Mouse (Mus musculus) splenic B cell, adult 2 months (primary cell): ENCODE measurements around the gene Oxt.
"Not testable (repeated sequence)": the region's sequence is repeated elsewhere in the genome, so short reads cannot be mapped to it uniquely, and the experiment has no call there.

Experiments
- DNase-seq: peaks from one replicate; pipeline ENCODE4 v3.0.0-alpha.2; 2011; ENCODE audit warnings: low read depth, low spot score
- H3K27me3 ChIP-seq: 2 replicates; pipeline ENCODE4 v1.6.1; 2012; ENCODE audit warnings: mild to moderate bottlenecking, low read length, moderate library complexity, mixed read lengths; ENCODE audit not compliant: control insufficient read depth, poor library complexity, insufficient read depth, severe bottlenecking
- H3K36me3 ChIP-seq: 2 replicates; pipeline ENCODE4 v1.6.1; 2012; ENCODE audit warnings: mild to moderate bottlenecking, low read length, moderate library complexity, mixed read lengths; ENCODE audit not compliant: control insufficient read depth, poor library complexity, insufficient read depth, severe bottlenecking

Oxt gene

GRCm38 (mm10) chr2:130564063-130564462, 11.9 kb upstream of the Oxt start:
- Histone ChIP-seq H3K27me3 (no peaks in the 10 kb centered on the region), H3K36me3 (no peaks in the 10 kb centered on the region)
- DNase-seq = no peak

GRCm38 (mm10) chr2:130564983-130565382, 11.0 kb upstream of the Oxt start:
- Histone ChIP-seq H3K36me3 (no peaks in the 10 kb centered on the region), H3K27me3 (no peaks in the 10 kb centered on the region)
- no peak for DNase-seq

GRCm38 (mm10) chr2:130568921-130569320, 7.1 kb upstream of the Oxt start:
- Histone ChIP-seq H3K36me3 (no peaks in the 10 kb centered on the region), H3K27me3 (no peaks in the 10 kb centered on the region)
- DNase-seq = no peak

GRCm38 (mm10) chr2:130569926-130570325, 6.0 kb upstream of the Oxt start:
- no peak for DNase-seq
- no peaks in the 10 kb centered on the region for H3K36me3 ChIP-seq
- H3K27me3 ChIP-seq = no peaks in the 10 kb centered on the region

GRCm38 (mm10) chr2:130574960-130575359, 1.0 kb upstream of the Oxt start:
- DNase-seq = no peak
- no peaks in the 10 kb centered on the region for H3K27me3 ChIP-seq
- no peaks in the 10 kb centered on the region for H3K36me3 ChIP-seq

- DNase-seq, H3K36me3 ChIP-seq, H3K27me3 ChIP-seq: not testable (repeated sequence)
These were observed 591 bp downstream of the Oxt start for GRCm38 (mm10) chr2:130576564-130576963.

- DNase-seq = no peak
- Histone ChIP-seq H3K36me3 (no peaks in the 10 kb centered on the region), H3K27me3 (no peaks in the 10 kb centered on the region)
These were observed 1.0 kb downstream of the Oxt start for GRCm38 (mm10) chr2:130577021-130577420.

- H3K36me3 ChIP-seq = no peaks in the 10 kb centered on the region
- DNase-seq = peak; percentile 71
- H3K27me3 ChIP-seq = no peaks in the 10 kb centered on the region
These were observed 1.7 kb downstream of the Oxt start for GRCm38 (mm10) chr2:130577632-130578031.

- peak; percentile 73 for DNase-seq
- H3K27me3 ChIP-seq = no peaks in the 10 kb centered on the region
- no peaks in the 10 kb centered on the region for H3K36me3 ChIP-seq
These were observed 2.2 kb downstream of the Oxt start for GRCm38 (mm10) chr2:130578148-130578547.

- Histone ChIP-seq H3K36me3 (no peaks in the 10 kb centered on the region), H3K27me3 (no peaks in the 10 kb centered on the region)
- DNase-seq = no peak
These were observed 3.8 kb downstream of the Oxt start for GRCm38 (mm10) chr2:130579791-130580190.

GRCm38 (mm10) chr2:130581201-130581600, 5.2 kb downstream of the Oxt start:
- Histone ChIP-seq H3K36me3 (no peaks in the 10 kb centered on the region), H3K27me3 (no peaks in the 10 kb centered on the region)
- DNase-seq = no peak

GRCm38 (mm10) chr2:130582552-130582951, 6.6 kb downstream of the Oxt start, which contains the start of gene Avp:
Gene Avp, minus strand, starts transcription at chr2:130582554.
- H3K36me3 ChIP-seq = no peaks in the 10 kb centered on the region
- H3K27me3 ChIP-seq = no peaks in the 10 kb centered on the region
- no peak for DNase-seq

- no peaks in the 10 kb centered on the region for H3K27me3 ChIP-seq
- no peaks in the 10 kb centered on the region for H3K36me3 ChIP-seq
- DNase-seq = no peak
These were observed 8.1 kb downstream of the Oxt start for GRCm38 (mm10) chr2:130583902-130584560.

GRCm38 (mm10) chr2:130586016-130586415, 10.0 kb downstream of the Oxt start:
- peaks cover 1% of the 10 kb centered on the region; the same call in 1 of the 2 replicates for H3K36me3 ChIP-seq
- H3K27me3 ChIP-seq = no peaks in the 10 kb centered on the region
- DNase-seq = no peak

GRCm38 (mm10) chr2:130588373-130588772, 12.4 kb downstream of the Oxt start:
- no peak for DNase-seq
- no peaks in the 10 kb centered on the region for H3K27me3 ChIP-seq
- H3K36me3 ChIP-seq = peaks cover 4% of the 10 kb centered on the region; the same call in 1 of the 2 replicates

- no peak for DNase-seq
- no peaks in the 10 kb centered on the region for H3K27me3 ChIP-seq
- H3K36me3 ChIP-seq = peaks cover 4% of the 10 kb centered on the region; the same call in 1 of the 2 replicates
These were observed 13.2 kb downstream of the Oxt start for GRCm38 (mm10) chr2:130589157-130589556.
